Mouse (Mus musculus): Measurements from ENCODE around the gene Nrip3. TPM values are rescaled to one million over a fixed set of nuclear protein-coding genes. Genes with fewer than 3 reads are reported as not detected.

The Nrip3 gene
- polyA plus RNA-seq, 2 experiments, result 0.13 to 0.22 TPM

GRCm38 (mm10) chr7:109710069-109710468, 71.8 kb downstream of the Nrip3 start:
- Histone ChIP-seq H3K4me2 (ENCODE audit: low read depth) (no peak overlapping the region), H3K27ac (no peak overlapping the region), H3K27me3 (ENCODE audit: control insufficient read depth, insufficient read depth, low read length) (no peaks in the 10 kb centered on the region), H3K36me3 (replicated peaks; ENCODE audit: control insufficient read depth, insufficient read depth, low read depth) (peaks cover 37% of the 10 kb centered on the region), H3K9me3 (ENCODE audit: control insufficient read depth, low read length) (no peaks in the 10 kb centered on the region), H3K4me1 (replicated peaks; ENCODE audit: control insufficient read depth in 2 of 2, insufficient read depth in 2 of 2, low read length in 1 of 2) (peaks cover under 1 to 6% of the 10 kb centered on the region in 2 experiments; a peak in 3 of 4 replicates), H3K4me3 (ENCODE audit: insufficient read depth in 1 of 2, low read depth in 2 of 2, low read length in 2 of 2) (no peak overlapping the region), H3K9ac (replicated peaks) (no peak overlapping the region)
- no peak for TF ChIP-seq EP300 (IDR thresholded peaks at IDR 0.05; ENCODE audit: low read depth)
- ATAC-seq (ENCODE audit: insufficient read depth), result no peak
- WGBS (ENCODE audit: insufficient replicate concordance), result 54% methylated on average over 1 of the region's 1 CpGs
- DNase-seq (ENCODE audit: low read depth in 3 of 3, low spot score in 3 of 3), result no peak

- Histone ChIP-seq H3K9me3 (ENCODE audit: control insufficient read depth, low read length) (no peaks in the 10 kb centered on the region), H3K4me1 (replicated peaks; ENCODE audit: control insufficient read depth in 2 of 2, insufficient read depth in 2 of 2, low read length in 1 of 2) (peaks cover 11 to 15% of the 10 kb centered on the region in 2 experiments), H3K27ac (no peak overlapping the region), H3K36me3 (replicated peaks; ENCODE audit: control insufficient read depth, insufficient read depth, low read depth) (peaks cover 37% of the 10 kb centered on the region), H3K27me3 (ENCODE audit: control insufficient read depth, insufficient read depth, low read length) (no peaks in the 10 kb centered on the region), H3K4me2 (ENCODE audit: low read depth) (no peak overlapping the region), H3K9ac (replicated peaks) (no peak overlapping the region), H3K4me3 (ENCODE audit: insufficient read depth in 1 of 2, low read depth in 2 of 2, low read length in 2 of 2) (no peak overlapping the region)
- 60% methylated on average over 3 of the region's 3 CpGs for WGBS (ENCODE audit: insufficient replicate concordance)
- DNase-seq (ENCODE audit: low read depth in 3 of 3, low spot score in 3 of 3), result no peak
- ATAC-seq (ENCODE audit: insufficient read depth), result no peak
- TF ChIP-seq EP300 (IDR thresholded peaks at IDR 0.05; ENCODE audit: low read depth), result no peak
- TF ChIP-seq CTCF (IDR thresholded peaks at IDR 0.05; ENCODE audit: low read depth), result no peak
These were observed 72.9 kb downstream of the Nrip3 start for GRCm38 (mm10) chr7:109708961-109709382.

Other genes starting within 250 kb of the Nrip3 start
- 14.0 and 20.6 TPM in 2 replicates for gene St5, start 78.4 kb downstream of the Nrip3 start, polyA plus RNA-seq (2012; rRNA removed)
- gene St5, start 78.4 kb downstream of the Nrip3 start, polyA plus RNA-seq (2014; fragmentation: Nextera tagmentation; extraction: Ambion mirVana), result 13.8 and 18.0 TPM in 2 replicates
- gene Akip1, start 78.3 kb downstream of the Nrip3 start, polyA plus RNA-seq (2012; rRNA removed), result 11.2 and 19.5 TPM in 2 replicates
- gene Akip1, start 78.3 kb downstream of the Nrip3 start, polyA plus RNA-seq (2014; fragmentation: Nextera tagmentation; extraction: Ambion mirVana), result 42.5 and 44.6 TPM in 2 replicates
- 0.03 and 0.07 TPM in 2 replicates for gene BC051019, start 58.2 kb downstream of the Nrip3 start, polyA plus RNA-seq (2012; rRNA removed)
- 0.11 and 0.19 TPM in 2 replicates for gene BC051019, start 58.2 kb downstream of the Nrip3 start, polyA plus RNA-seq (2014; fragmentation: Nextera tagmentation; extraction: Ambion mirVana)
- not detected in 2 replicates for gene Ascl3, start 50.3 kb downstream of the Nrip3 start, polyA plus RNA-seq (2012; rRNA removed)
- not detected in 2 replicates for gene Ascl3, start 50.3 kb downstream of the Nrip3 start, polyA plus RNA-seq (2014; fragmentation: Nextera tagmentation; extraction: Ambion mirVana)
- gene Tmem9b, start 29.1 kb downstream of the Nrip3 start, polyA plus RNA-seq (2012; rRNA removed), result 14.3 and 15.9 TPM in 2 replicates
- gene Tmem9b, start 29.1 kb downstream of the Nrip3 start, polyA plus RNA-seq (2014; fragmentation: Nextera tagmentation; extraction: Ambion mirVana), result 40.8 and 41.0 TPM in 2 replicates
- gene Scube2, start 83.7 kb upstream of the Nrip3 start, polyA plus RNA-seq (2012; rRNA removed), result 0.01 and 0.02 TPM in 2 replicates
- gene Scube2, start 83.7 kb upstream of the Nrip3 start, polyA plus RNA-seq (2014; fragmentation: Nextera tagmentation; extraction: Ambion mirVana), result 0.03 TPM in 1 of 2 replicates, not detected in the other
- 11.5 and 13.8 TPM in 2 replicates for gene Dennd5a, start 178.4 kb upstream of the Nrip3 start, polyA plus RNA-seq (2012; rRNA removed)
- gene Dennd5a, start 178.4 kb upstream of the Nrip3 start, polyA plus RNA-seq (2014; fragmentation: Nextera tagmentation; extraction: Ambion mirVana), result 6.9 and 8.9 TPM in 2 replicates
- gene Tmem41b, start 204.9 kb upstream of the Nrip3 start, polyA plus RNA-seq (2012; rRNA removed), result 10.7 and 14.5 TPM in 2 replicates
- 30.0 and 32.9 TPM in 2 replicates for gene Tmem41b, start 204.9 kb upstream of the Nrip3 start, polyA plus RNA-seq (2014; fragmentation: Nextera tagmentation; extraction: Ambion mirVana)
- gene Ipo7, start 236.2 kb upstream of the Nrip3 start, polyA plus RNA-seq (2012; rRNA removed), result 13.6 and 22.2 TPM in 2 replicates
- gene Ipo7, start 236.2 kb upstream of the Nrip3 start, polyA plus RNA-seq (2014; fragmentation: Nextera tagmentation; extraction: Ambion mirVana), result 9.1 and 10.2 TPM in 2 replicates